Mouse (Mus musculus): ENCODE measurements around the gene Pak6. TPM values are rescaled to one million over a fixed set of nuclear protein-coding genes. Genes with fewer than 3 reads are reported as not detected.

Gene Pak6
- total RNA-seq, 2 experiments from 2014 or later, result 14.0 to 14.2 TPM

DNA sequence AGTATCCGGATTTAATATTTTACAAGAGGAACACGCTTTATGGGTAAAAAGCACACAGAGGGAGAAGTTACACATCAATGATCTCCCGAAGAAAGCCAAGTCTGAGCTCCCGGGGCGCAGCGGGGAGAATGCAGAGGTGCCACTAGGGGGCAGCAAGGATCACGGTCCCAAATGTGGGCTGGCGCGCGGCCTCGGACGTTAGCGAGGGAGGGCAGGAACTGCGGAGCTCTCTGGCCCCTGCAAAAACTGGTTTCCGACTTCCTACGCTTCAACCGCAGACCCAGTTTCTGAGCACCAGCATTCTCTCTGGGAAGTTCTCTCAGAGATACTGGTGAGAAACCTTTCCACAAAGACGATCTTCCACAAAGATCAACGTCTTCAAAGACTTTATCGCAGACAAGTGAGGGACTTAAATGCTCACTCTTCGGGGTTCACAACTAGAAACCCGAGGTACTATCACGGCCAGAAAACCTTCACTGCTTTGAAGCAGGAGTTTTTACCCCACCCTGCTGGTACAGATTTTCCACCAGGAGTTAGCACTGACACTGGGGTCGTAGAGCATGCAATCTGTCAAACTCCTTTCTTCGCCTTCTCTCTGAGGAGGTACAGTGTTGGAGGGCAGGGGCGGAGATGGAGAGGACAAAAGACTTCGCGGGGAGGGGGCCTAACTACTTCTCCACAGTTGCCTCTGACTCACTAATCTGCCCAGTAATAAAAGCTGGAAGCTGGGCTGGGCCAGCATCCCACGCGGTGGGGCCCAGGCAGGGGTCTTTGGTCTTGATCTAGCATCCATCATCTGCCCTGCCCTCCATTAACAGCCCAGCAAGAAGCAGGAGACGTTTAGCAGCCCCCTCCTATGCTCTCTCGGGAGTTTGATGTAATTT is 37.3 kb downstream of the Pak6 start:
- peak; percentile 94 for DNase-seq

DNA sequence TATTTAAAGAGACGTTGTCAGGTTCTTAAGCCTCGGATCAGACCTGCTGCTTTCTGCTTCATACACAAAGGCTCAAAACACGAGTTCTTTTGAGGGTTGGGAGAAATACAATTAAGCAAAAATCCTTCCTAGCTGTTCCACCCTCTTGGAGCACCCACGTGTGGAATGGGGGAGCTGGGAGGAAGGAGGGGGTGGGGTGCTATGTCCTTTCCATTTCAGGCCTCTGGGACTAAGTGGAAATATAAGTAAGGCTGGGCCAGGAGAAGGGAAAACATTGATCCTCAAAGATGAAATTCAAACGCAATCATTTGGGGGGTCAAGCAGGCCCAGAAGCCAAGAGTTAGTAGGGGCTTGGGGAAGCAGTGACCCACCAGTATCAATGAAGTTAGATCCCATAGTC is 38.1 kb downstream of the Pak6 start:
- DNase-seq, result no peak

DNA sequence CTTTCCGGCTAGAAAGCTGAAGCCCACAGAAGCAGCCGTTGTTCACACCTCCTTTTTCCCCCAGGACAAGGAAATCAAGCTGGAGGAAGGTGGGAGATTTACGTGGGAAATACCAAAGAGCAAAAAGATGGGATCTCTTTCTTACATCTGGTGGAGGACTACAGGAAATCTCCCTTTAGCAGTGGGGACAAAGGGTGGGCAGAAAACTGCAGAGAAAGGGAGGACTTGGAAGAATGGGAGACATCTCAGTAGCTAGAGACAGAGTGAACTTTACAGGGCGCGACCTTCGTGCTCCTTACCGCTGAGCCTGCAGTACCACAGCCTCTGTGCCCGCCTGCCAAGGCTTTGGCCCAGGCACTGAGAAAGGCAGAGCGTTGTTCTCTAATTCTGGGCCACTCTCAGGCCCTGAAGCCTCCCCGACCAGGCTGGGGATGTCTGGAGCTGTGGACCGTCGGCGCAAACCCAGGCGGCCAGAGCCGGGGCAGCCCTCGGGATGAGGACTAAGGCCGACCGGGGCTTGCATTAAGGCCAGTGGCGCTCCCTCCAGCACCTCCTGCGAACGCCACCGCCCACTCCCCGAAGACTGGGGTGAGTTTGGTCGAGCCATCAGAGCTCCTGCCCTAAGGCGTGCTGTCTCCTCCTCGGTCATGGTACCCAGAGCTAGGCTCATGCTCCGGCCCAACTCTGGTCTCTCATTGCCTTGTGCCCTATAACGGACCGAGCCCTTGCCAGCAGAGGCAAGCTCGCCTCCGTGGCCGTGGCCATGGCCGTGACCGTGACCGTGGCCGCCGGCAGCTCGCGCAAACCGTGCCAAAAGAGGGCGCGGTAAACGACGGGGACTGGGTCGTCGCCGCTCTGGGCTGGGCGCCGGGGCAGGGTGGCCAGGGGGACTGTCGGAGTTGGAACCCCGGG is 39.1 kb downstream of the Pak6 start:
- DNase-seq, result no peak

DNA sequence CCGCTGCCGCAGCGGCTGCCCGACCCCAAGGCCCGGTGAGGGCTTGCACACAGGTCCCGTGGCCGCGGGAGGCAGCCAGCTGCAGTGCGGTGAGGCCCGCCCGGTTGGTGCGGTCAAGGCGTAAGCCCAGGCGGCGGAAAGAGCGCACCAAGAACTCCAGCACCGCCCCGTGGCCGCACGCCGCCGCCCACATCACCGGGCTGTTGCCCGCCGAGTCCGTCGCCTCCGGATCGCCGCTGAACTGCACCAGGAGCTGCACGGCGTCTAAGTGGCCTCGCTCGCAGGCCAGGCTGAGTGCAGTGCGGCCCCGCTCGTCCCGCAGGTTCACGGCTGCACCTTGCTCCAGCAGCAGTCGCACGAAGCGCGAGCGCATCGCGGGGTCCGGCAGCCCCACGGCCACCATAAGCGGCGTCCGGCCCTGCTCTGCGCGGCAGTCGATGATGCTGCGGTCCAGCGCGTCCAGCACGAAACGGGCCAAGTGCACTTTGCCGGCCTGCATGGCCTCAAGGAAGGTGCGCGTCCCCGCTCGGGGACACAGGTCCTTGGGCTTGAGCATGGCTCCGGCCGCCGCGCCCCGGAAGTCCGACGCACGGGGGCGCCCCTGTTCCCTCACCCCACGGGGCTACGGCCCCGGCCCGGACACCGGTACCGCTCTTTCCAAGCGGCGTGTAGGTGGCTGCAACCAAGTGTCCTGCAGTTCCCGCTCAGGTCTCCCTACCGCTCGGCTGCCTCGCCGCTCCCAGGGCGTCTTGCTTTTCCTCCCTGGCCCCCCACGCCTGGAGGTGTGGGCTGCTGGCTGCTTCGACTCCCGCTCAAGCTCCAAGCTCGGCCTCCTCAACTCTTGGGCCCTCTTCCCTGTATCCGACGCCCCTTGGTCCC is 40.0 kb downstream of the Pak6 start:
- DNase-seq, result peak; percentile 67

DNA sequence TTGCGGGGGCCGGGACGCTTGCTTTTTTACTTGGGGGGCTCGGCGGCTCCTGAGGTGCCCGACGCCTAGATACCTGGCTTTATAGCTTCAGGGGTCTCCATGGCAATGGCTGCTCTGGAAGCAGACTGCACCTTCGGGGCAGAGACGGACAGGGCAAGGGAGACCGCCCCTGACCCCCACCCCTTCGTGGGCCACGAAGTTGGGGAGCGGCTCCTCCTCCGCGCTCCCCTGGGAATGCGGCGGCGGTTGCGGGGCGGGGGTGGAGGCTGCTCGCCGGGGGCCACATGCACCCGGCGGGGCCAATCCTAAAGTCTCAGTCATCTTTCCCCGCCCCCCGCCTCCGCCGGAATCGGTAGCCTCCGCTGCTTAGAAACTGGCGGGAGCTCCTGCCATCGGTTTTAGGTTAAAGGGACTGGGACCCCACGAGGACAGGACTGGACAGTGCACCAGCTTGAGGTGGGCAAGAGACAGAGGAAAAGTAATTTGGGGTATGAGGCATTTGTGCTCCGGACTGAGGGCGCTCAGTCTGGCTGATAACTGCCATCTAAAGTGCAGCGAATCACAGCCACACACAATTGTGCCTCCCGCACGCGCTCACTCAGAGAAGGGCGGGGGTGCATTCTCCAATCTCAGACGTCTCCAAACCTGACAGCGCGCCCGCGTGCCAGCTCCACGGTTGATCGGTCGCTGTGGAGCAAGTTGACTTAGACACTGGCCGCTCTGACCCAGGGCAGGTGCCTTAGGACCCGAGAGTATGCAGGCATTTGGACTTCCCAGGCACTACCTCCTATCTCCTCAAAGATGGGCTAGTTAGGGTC is 41.0 kb downstream of the Pak6 start, which contains the start of gene Ankrd63:
Ankrd63 (minus strand) TSS at position 51 of the 818 bp plus-strand sequence.
- peak; percentile 32 for DNase-seq

DNA sequence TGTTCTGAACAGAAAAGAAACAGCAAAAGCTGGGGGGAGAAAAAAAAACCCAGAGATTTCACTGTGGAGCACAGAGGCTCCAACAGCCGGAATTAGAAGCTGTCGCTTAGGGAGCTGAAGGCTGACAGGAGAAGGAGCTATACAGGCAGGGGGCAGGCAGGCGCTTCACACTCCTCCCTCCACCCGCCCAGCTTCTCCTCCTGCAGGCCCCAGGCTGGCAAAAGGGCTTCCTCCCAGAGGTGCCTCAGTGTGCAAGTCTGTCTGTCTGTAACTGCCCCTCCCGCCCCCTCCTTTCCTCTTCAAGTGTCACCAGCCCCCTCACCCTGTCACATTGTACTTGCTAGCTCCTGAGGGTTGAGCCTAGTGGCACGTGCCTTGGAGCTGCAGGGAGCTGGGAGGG is 43.3 kb downstream of the Pak6 start:
- DNase-seq, result no peak

DNA sequence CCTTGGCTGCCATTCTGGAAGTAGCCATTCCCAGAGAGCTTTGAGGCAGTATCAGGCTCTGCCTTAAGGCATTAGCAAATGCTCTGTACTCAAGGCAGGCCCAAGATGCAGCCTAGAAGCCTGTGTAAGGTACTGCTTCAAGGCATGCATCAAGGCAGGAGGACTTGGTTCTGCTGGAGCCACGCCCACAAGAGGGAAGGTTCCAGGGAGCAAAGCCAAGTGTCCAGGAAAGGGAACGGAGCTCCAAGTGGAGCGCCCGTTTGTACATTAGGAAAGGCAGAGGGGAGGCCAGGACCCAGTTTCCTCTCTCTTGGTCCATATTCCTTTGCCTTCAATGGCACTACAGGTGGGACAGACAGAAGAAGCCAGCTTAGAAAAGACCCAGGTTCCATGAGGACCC is 45.4 kb downstream of the Pak6 start:
- peak; percentile 44 for DNase-seq

DNA sequence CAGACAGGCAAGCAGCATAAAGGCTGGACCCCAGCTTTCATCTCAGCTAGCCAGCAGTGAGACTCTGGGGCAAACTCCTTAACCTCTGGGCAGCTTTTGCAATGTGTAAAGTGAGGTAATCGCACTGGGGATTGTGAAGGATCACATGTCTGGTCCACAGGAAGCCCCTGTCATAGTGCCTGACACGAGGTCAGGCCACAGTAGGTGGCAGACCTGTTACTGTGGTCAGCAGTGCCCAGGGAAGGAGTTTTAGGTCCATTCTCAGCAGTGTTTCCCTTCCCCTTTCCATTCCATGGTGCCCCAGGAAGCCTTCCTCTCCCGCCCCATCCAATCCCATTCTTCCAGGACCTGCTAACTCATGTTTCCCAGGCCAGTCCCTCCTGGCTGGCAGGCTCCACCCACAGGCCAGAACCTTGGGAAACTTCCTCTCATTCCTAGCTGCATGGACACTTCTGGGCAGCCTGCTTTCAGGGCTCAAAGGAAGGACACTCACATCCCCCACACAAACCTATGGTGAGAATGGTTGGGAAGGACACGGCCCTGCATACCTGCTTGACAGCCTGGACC is 46.6 kb downstream of the Pak6 start:
- DNase-seq, result no peak

DNA sequence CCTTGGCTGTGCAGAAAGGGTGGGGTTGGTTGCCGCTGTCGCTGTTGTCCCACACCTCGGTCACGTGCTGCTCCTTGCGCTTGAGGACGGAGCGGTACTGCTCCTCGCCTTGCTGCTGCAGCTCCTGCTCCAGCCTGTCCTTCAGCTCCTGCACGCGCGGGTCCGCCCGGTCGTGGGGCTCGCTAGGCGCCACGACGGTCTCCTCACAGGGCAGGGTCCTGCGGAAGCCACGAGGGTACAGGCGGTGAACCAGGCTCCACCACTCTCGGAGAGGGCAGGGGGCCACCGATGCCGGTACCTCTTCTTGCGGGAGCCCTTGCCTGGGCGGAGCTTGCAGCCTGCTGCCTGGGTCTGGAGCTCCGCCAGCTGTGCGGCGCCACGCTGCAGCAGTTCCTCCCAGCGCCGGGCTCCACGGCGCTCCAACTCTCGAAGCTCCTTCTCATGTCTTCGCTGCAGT is 48.0 kb downstream of the Pak6 start:
- peak; percentile 70 for DNase-seq

DNA sequence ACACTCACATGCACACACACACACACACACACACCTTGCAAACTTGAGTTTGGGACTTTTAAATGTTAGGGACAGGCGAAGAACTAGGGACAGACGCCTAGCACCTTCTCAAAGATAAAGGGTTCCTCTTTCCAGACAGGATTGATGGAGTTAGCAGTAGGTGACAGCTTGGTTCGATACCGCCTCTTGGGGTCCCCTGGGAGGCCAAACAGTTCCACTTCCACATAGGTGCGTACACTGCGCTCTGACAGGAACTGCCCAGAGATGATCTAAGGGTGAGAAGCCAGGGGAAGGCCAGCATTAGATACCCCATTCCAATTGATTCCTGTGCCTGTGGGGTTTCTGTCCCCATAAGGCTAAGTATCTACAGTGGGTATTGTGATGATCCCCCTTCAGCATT is 50.5 kb downstream of the Pak6 start:
- no peak for DNase-seq

DNA sequence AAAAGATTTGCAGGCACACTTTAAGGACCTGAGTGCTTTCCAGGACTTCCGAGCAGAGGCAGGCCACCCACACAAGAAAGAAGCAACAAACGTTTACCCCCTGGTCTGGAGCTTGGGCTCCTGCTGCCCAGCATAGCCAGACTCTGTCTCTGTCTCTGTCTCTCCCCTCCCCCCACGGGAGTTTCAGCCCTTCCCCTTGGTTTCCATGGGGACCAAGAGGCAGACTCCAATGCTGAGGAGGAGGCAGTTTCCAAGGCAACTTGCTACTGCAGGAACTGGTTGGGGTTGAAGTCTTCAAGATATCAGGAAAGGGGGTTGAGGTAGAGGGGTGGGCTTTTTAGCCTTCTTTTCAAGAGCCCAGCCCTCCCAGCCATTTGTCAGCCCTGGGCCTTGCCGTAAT is 51.1 kb downstream of the Pak6 start:
- no peak for DNase-seq

DNA sequence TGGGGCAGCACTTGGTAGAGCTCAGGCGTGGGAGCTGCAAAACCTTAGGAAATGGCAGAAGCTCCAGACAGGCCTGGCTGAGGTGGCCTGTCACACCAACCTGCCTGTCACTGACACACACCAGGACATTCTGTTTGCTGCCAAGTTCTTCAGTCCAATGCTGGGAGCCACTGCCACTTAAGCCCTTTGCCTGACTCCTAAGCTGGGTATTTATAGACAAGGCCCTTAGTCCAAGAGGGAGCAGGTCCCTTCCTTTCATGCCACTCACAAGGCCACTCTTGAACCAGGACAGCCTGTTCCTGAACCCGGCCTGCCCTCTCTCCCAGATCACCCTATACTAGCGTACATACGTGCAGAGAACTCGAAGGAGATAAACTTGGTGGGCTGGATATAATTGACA is 53.6 kb downstream of the Pak6 start:
- DNase-seq, result peak; percentile 73

DNA sequence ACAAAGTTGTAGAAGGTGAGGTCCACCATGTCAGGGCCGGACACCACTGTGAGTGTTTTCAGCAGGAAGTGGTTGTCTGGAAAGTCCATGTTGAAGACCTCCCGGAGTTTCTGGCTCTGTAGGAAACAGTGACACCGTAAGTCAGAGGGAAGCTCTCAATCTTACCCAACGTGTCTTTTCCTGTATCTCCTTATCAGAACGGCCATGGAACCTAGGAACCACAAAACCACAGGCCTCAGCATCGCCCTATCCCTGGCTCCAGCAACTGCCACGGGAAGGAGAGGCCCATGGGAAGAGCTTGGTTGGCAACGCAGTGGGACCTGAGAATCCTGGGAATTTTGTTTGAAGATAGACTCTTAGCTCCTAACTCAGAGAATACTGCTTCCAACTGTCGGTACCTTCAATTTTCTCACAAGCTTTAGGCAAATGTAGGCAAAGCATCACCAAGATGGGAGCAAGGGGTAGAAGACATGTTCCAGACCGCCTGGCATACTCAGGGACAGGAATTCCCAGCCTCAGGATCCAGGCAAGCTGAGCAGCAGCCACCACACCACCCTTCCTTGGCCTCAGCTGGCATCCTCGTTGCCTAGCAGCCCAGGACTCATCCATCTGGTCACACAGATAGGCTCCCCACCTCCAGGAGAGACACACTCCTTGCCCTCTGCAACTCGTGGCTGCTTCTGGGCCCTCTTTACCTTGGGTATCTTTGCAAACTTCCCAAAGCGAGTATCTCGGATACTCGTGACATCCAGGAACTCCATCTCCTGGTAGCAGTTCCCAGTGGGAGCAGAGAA is 60.8 kb downstream of the Pak6 start:
- DNase-seq, result no peak

DNA sequence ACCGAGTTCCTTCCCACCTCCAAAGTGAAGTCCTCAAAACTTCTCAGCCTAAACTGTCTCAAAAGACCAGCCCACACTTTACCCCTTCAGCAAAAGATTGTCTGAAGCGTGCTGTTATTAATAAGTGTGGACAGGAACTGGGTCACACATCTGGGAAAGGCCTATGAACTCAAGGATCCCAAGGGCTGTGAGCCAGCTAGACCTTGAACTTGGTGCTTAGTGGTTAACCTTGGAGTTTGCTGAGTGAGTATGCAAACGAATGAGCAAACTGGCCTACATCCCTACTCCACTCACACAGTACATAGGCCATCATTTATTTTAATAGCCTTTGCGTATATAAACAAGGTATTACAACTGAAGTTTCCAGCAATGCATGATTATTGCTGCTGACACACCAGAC is 62.4 kb downstream of the Pak6 start:
- DNase-seq, result no peak

DNA sequence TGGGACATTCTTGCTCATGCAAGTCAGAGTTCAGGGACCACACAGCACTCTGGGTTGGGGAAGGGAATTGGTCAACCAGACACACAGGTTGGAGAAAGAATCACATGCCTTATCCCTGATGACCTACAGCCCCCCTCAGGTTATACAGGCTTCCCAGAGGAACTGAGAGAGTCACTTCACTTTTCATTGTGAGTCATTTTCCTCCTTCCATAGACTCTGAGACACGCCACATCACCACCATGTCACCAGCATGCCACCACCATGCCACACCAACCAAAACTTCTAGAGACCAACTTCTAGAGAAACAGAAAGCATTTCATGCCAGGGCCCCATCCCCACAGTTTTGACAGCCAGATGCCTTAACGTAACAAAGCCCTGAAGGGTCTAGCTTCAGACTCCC is 63.8 kb downstream of the Pak6 start:
- no peak for DNase-seq

DNA sequence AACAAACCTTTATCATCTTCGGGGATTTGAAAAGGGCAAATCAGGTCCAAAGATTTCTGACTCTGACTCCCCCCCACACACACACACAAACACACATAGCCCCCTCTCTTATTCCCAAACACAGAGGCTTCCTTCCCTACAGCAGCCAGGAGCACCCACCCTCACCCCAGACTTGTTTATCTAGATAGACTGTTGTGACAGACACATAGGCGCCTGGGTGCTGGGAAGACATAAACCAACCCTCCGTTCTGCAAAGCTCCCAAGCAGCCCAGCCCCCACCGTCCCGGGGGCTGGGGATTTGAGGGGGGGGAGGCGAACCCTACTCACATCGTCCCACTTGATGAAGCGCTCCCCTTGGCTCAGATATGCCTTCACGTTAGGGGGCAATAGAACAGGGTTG is 64.8 kb downstream of the Pak6 start:
- no peak for DNase-seq

DNA sequence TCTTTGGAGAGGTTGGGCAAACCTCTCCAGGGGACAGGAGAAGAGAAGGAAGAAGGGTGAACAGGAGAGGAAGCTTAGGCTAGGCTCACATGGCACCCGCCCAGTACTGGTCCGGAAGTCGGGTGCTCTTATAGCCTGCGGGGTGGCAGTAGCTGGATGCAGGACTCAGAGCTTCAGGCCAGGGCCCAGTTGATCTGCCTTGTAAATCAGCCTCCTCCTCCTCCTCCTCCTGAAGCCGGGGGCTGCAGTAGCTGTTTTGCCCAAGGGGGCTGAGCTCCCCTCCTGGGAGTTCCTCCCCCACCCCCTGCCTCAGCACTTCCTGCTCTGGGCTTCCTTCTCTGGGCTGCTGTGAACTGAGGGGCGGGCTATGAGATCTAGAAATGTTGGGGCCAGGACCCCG is 65.2 kb downstream of the Pak6 start, which contains the start of gene Plcb2:
Plcb2 (minus strand) TSS at position 102 of the 400 bp plus-strand sequence.
- DNase-seq, result no peak

DNA sequence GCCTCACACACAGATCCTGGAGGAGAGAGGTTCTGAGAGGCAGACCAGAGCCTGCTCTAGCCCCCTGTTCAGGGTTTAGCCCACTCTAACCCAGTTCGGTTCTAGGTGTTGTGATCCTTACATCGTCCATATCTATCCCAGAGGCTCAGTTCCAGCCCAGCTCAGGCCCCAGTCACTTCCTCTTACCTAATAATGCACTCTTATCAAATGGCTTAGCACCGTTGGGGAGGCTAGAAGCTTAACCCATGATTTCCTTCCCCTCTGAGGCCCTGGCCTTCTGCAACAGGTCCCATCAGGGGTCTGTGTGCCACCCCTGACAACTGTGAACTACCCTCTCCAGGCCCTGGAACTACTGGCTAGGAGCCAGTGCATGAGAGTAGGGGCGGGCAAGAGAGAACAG is 66.1 kb downstream of the Pak6 start:
- DNase-seq, result no peak

DNA sequence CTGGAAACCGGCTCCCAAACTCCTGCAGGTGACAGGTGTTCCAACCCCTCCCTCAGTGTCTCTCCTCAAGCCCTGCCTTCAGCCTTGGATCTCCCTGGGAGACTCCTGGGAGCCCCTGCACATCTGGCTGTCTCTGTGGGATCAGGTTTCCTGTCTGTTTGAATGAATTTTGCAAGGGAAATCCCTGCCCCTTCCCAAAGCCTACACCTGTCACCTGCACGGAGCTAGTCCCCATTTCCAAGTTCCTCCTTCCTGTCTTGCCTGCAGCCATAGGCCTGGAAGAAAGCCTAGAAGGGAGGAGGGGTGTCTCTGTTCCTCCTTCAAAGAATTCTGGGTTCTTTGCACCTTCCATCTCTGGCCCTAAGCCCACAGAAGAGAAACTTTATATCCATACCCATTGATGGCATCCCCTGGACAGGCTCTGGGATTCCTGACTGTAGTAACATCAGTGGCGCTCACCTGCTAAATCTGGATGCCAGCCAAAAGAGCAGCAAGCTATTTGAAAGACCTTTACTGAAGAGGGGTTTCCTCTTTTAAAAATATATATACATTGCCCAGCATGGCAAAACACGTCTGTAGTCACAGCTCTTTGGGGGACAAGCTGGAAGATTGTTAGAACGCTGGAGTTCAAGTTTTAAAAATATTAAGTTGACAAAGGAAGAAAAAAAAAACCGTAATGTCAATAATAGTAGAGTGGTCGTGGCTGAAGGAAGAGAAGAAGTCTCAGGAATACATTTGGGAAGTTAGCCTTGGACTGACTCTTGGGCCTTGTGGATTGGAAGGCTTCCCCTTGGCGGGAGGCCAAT is 66.9 kb downstream of the Pak6 start:
- no peak for DNase-seq

Measured in heart, postnatal 4 days (tissue).